Mouse (Mus musculus): ENCODE measurements around the gene Tarbp2.

Gene Tarbp2

DNA sequence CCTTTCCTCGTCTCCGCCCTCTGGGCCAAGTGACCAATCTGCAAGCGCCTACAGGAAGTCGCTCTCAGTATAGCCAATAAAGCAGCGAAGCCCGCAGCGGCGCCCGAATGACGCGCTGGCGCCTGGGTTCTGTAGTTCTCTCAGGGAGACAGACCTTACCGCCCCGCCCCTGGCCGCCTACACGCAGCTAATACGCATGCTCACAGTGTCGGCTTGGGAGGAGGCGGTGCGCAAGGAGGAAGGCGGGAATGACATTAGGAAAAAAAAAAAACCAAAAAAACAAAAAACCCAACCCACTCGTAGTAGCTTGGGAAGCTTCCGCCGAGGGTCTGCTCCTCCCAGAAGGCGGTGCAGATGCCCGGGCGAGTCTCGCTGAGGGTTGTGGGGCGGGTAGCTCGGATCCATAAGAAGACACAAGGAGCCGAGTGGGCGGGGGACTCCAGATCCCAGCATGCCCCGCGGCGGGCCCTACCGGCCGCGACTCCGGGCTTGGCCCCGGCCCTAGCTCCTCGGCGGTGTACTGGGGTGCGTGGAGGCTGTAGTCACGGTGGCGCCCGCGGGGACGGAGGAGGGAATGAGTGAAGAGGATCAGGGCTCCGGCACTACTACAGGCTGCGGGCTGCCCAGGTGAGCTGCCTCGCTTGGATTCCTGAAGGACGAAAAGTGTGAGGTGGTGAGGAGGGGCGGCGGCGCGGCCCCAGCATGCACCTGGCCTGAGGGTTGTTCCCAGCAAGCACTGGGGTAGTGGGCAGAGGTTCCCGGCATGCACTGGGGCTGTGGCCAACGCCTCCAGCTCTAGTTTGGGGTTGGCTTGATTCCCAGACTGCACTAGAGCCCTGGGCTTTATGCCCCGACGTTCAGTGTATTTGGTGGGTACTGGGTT lies at the start of gene Tarbp2:
TSS of gene Tarbp2 (plus strand) at position 217 of the 883 bp plus-strand sequence.
- DNase-seq (ENCODE audit: low spot score in 2 of 2), result peak; percentile 98

GRCm38 (mm10) chr15:102468675-102469370 lies 49.2 kb upstream of the Tarbp2 start:
- no peak for DNase-seq (ENCODE audit: low spot score in 2 of 2)

GRCm38 (mm10) chr15:102470183-102470604 lies 47.8 kb upstream of the Tarbp2 start, which contains the start of gene Pcbp2:
TSS of gene Pcbp2 (plus strand) at chr15:102470539.
- peak; percentile 89 to 92 for DNase-seq (ENCODE audit: low spot score in 2 of 2)

DNA sequence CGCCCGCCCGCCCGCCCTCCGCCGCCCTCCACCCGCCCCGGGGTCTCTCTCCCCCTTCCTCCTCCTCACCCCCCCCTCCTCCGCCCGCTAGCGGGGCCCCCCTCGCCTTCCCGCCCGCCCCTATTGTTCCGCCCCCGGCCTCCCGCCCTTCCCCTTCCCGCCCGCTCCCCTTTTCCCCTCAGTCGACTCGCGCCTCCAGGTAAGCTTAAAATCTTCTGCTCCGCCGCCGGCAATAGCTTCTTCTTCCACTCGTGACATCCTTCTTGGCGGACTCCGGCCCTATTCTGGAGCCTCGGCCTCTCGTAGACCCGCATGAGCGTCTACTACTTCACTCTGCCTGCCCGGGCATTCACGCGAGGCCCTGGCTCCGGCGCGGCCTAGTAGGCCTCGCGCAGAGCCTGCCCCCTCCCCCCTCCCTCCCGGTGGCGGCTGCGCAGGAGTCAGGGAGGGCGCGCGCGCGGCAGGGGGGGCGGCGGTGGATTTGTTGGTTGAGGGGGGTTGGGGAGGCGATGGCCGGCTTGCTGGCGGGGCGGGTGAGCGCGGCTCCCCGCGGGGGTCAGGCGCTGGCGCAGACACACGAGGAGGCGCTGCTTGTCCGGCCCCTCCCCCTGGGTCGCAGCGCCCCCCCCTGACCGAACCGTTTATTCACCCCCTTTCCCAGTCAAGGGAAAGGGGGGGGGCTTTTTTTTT lies 47.2 kb upstream of the Tarbp2 start:
- DNase-seq (ENCODE audit: low spot score in 2 of 2), result peak; percentile 52 to 63

- no peak for DNase-seq (ENCODE audit: low spot score in 2 of 2)
Observed at GRCm38 (mm10) chr15:102471295-102471645, 46.7 kb upstream of the Tarbp2 start.

DNA sequence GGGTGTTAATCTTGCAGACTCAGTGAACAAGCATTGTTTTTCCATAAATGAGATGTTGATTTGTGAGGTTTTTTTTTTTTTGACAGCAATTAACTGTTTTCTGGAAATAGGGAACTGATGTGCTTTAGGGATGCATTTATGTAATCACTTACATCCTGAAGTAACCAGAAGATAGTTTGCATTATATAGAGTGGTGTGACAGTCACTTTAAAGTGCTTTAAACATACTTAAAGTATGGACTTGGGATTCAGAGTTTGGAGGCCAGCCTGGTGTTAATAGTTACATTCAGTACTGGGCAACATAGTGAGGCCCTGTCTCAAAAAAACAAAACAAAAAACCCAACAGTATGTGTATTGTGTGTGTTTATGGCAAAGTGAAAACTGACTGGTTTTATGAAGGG lies 46.3 kb upstream of the Tarbp2 start:
- DNase-seq (ENCODE audit: low spot score in 2 of 2), result no peak

GRCm38 (mm10) chr15:102473246-102473645 lies 44.7 kb upstream of the Tarbp2 start:
- DNase-seq (ENCODE audit: low spot score in 2 of 2), result no peak

- no peak for DNase-seq (ENCODE audit: low spot score in 2 of 2)
Observed at GRCm38 (mm10) chr15:102474520-102474919, 43.5 kb upstream of the Tarbp2 start.

DNA sequence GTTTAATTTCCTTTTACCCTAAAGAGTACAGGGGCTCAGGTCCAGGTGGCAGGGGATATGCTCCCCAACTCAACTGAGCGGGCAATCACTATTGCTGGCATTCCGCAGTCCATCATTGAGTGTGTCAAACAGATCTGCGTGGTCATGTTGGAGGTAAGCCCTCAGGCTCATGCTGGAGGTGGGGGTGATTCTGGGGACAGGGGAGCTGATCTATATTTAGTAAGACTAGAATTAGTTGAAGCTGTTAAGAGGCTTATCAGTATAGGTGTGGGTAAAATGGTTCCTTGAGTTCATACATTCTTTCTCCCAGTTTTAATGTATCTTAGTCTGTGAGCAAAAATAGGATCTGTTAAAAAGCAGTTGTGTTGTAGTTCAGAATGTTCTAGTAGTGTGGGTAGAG lies 34.9 kb upstream of the Tarbp2 start:
- DNase-seq (ENCODE audit: low spot score in 2 of 2), result no peak

- no peak for DNase-seq (ENCODE audit: low spot score in 2 of 2)
Observed at GRCm38 (mm10) chr15:102485853-102486252, 32.1 kb upstream of the Tarbp2 start.

- DNase-seq (ENCODE audit: low spot score in 2 of 2), result no peak
Observed at GRCm38 (mm10) chr15:102487664-102488063, 30.3 kb upstream of the Tarbp2 start.

- DNase-seq (ENCODE audit: low spot score in 2 of 2), result no peak
Observed at GRCm38 (mm10) chr15:102498322-102498721, 19.7 kb upstream of the Tarbp2 start.

DNA sequence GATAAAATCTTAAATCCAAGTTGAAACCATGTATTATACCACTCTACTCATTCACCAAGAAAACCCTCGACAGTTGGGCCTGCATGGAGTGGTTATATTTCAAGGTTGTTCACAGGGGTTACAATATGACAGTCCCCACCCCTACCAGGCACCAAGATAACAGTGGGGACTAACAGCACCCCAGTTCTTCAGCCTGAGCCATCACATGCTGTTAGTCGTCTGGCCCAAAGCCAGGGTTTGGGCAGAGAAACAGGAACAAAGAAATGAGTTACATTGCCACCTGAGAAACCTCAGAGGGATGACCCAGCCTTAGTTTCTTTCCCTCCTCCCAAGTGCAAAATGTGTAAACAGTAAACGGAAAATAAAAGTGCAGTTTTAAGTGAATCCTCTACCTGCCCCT lies 18.6 kb upstream of the Tarbp2 start:
- no peak for DNase-seq (ENCODE audit: low spot score in 2 of 2)

DNA sequence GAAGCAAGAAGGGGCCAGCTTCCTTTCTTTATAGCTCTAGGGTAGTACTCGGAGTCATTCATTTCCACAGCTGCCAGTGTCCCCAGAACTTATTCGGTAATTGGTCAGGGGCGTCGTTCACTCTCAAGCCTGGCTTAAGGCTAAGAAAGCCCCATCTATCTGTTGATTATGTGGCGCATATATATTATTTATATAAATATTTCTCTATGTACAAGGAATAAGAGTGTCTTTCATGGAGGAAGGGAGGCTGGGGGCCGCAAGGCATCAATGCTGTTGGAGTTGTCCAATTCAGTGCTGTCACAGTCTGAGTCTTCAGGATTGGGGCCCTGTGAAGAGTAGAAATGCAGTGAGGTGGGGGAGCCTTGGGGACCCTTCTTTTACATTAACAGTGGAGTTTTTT lies 18.1 kb upstream of the Tarbp2 start:
- no peak for DNase-seq (ENCODE audit: low spot score in 2 of 2)

GRCm38 (mm10) chr15:102500479-102500878 lies 17.5 kb upstream of the Tarbp2 start:
- DNase-seq (ENCODE audit: low spot score in 2 of 2), result no peak

GRCm38 (mm10) chr15:102501084-102501814 lies 16.7 kb upstream of the Tarbp2 start:
- no peak for DNase-seq (ENCODE audit: low spot score in 2 of 2)

- no peak for DNase-seq (ENCODE audit: low spot score in 2 of 2)
Observed at GRCm38 (mm10) chr15:102502254-102502840, 15.6 kb upstream of the Tarbp2 start.

DNA sequence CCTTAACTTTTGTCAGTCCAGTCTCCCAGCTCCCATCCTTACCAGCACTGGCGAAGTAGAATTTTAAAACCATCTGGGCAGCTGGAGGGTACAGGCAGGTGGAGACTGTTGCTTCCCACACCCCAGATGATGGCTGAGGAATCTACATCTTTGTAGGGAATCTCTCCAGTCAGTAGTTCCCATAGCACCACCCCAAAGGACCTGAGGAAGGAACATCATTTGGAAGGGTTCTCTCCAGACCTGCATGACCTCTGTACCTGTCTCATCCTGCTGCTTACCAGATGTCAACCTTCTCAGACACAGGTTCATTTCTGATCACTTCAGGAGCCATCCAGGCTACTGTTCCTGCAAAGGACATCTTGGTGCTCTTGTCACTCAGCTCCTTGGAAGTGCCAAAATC lies 14.5 kb upstream of the Tarbp2 start, which contains the start of gene Gm10337:
TSS of gene Gm10337 (plus strand) at position 276 of the 400 bp plus-strand sequence.
- DNase-seq (ENCODE audit: low spot score in 2 of 2), result no peak

- no peak for DNase-seq (ENCODE audit: low spot score in 2 of 2)
Observed at GRCm38 (mm10) chr15:102503924-102504782, 13.8 kb upstream of the Tarbp2 start.

GRCm38 (mm10) chr15:102505073-102505769 lies 12.8 kb upstream of the Tarbp2 start:
- DNase-seq (ENCODE audit: low spot score in 2 of 2), result no peak
